Mouse (Mus musculus) c-Kit-positive CD71-negative TER-119-negative erythroid progenitor cells, embryonic 14.5 days (primary cell): ENCODE results near the gene Hist1h2ag.
A peak's percentile ranks its signal among the peaks of the same experiment; 100 is the strongest.

Experiments
- DNase-seq: peaks from one replicate; pipeline ENCODE4 v3.0.0-alpha.2; 2013; ENCODE audit warnings: low read depth

Gene Hist1h2ag

GRCm38 (mm10) chr13:22036986-22037385, 5.8 kb downstream of the Hist1h2ag start:
- DNase-seq: no peak

- DNase-seq: no peak
Measured at GRCm38 (mm10) chr13:22036149-22036956, 6.4 kb downstream of the Hist1h2ag start.

GRCm38 (mm10) chr13:22035267-22036148, 7.2 kb downstream of the Hist1h2ag start, which contains the start of the genes Hist1h2ah and Hist1h2bk:
TSS of gene Hist1h2ah (minus strand) at chr13:22035568.
TSS of gene Hist1h2bk (plus strand) at chr13:22035870.
- peak; percentile 92 for DNase-seq

- DNase-seq: no peak
Measured at GRCm38 (mm10) chr13:22034443-22035266, 8.1 kb downstream of the Hist1h2ag start.

GRCm38 (mm10) chr13:22033741-22034442, 8.9 kb downstream of the Hist1h2ag start:
- DNase-seq: no peak

- DNase-seq: no peak
Measured at GRCm38 (mm10) chr13:22030493-22030892, 12.3 kb downstream of the Hist1h2ag start.

- DNase-seq: no peak
Measured at GRCm38 (mm10) chr13:22029928-22030327, 12.8 kb downstream of the Hist1h2ag start.

GRCm38 (mm10) chr13:22028673-22029460, 13.9 kb downstream of the Hist1h2ag start:
- peak; percentile 91 for DNase-seq

GRCm38 (mm10) chr13:22026058-22027031, 16.4 kb downstream of the Hist1h2ag start:
- DNase-seq: no peak

GRCm38 (mm10) chr13:22022241-22022640, 20.5 kb downstream of the Hist1h2ag start:
- peak; percentile 87 for DNase-seq

GRCm38 (mm10) chr13:22021581-22021980, 21.2 kb downstream of the Hist1h2ag start:
- no peak for DNase-seq

- no peak for DNase-seq
Measured at GRCm38 (mm10) chr13:22020901-22021339, 21.8 kb downstream of the Hist1h2ag start.

GRCm38 (mm10) chr13:22019934-22020835, 22.6 kb downstream of the Hist1h2ag start:
- no peak for DNase-seq

- DNase-seq: no peak
Measured at GRCm38 (mm10) chr13:22015479-22016450, 27.0 kb downstream of the Hist1h2ag start.

GRCm38 (mm10) chr13:22014411-22014845, 28.3 kb downstream of the Hist1h2ag start:
- DNase-seq: no peak

- no peak for DNase-seq
Measured at GRCm38 (mm10) chr13:22013716-22014115, 29.0 kb downstream of the Hist1h2ag start.

- DNase-seq: no peak
Measured at GRCm38 (mm10) chr13:22009642-22010041, 33.1 kb downstream of the Hist1h2ag start, which contains the start of gene Prss16. TSS of gene Prss16 (minus strand) at chr13:22009742.
